Mouse (Mus musculus) hindbrain, embryonic 12.5 days (tissue): ENCODE measurements at regions not wholly inside any gene's neighbourhood (a gene's known extent, or its start where the extent isn't known, plus 50 kb on each side); places are given as distances from the start of the nearest gene placed in this dataset.

Source experiments
- ATAC-seq: fragments of 200-750 bp; cut with Nextera tagmentation; 2 replicates; pipeline ENCODE4 v1.8.0; 2017; ENCODE audit warnings: moderate TSS enrichment; ENCODE audit not compliant: low FRiP score
- H3K27ac ChIP-seq: fragments of 300-500 bp; sonication (generic); 2 replicates; pipeline ENCODE4 v1.5.1; 2016; ENCODE audit warnings: mild to moderate bottlenecking
- H3K27me3 ChIP-seq: fragments of 300-500 bp; sonication (generic); 2 replicates; pipeline ENCODE4 v1.6.1; 2016; ENCODE audit warnings: mild to moderate bottlenecking
- H3K36me3 ChIP-seq: fragments of 300-500 bp; sonication (generic); 2 replicates; pipeline ENCODE4 v1.6.1; 2016; ENCODE audit warnings: mild to moderate bottlenecking
- H3K4me1 ChIP-seq: fragments of 300-500 bp; sonication (generic); 2 replicates; pipeline ENCODE4 v1.6.1; 2016
- H3K4me2 ChIP-seq: fragments of 300-500 bp; sonication (generic); replicated peaks from 2 replicates; pipeline ENCODE4 v1.6.1; 2016; ENCODE audit warnings: mild to moderate bottlenecking
- H3K4me3 ChIP-seq: fragments of 300-500 bp; sonication (generic); 2 replicates; pipeline ENCODE4 v1.5.1; 2016; ENCODE audit warnings: mild to moderate bottlenecking
- H3K9ac ChIP-seq: fragments of 300-500 bp; sonication (generic); 2 replicates; pipeline ENCODE4 v1.6.1; 2016; ENCODE audit warnings: mild to moderate bottlenecking, moderate library complexity
- H3K9me3 ChIP-seq: fragments of 300-500 bp; sonication (generic); replicated peaks from 2 replicates; pipeline ENCODE4 v1.6.1; 2016; ENCODE audit warnings: mild to moderate bottlenecking
- WGBS: fragments of 180-500 bp; shearing (Covaris S2); methylation state at CpG from one replicate; pipeline ENCODE4 v1.1.7; 2016; 5-methylcytosine and 5-hydroxymethylcytosine counted together

DNA sequence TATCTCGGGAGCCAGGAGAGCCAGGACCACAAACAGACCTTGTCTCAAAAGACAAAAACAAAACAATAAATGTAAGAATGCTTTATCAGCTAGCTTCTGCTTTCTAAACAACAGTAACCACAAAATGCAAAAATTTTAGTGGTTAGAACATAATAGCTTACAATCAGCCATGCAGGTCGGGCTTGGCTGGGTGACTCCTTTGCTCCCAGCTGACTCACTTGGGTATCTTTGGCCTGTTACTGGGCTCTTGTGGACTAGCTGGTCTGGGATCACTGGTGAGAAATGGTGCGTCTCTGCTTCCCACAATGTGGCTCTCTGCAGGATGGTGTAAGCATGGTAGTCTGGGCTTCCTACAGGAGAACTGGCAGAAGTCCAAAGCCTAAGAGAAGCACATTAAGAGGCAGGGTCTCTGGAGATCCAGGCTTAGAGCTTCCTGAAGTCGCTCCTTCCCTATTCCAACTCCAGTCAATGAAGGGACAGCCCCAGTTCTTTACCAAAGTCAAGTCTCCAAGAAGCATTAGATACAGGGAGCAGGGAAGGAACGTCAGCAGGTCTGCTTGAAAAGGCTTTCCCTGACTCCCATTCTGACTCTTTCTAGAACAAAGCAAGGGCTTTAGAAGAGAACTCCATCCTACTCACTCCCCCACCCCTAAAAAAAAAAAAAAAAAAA is 96.0 kb upstream of the Mgme1 start:
- ATAC-seq = no peak
- no peaks in the 10 kb centered on the region for H3K27me3 ChIP-seq
- no peak overlapping the region for H3K4me2 ChIP-seq
- H3K27ac ChIP-seq = no peak overlapping the region
- no peaks in the 10 kb centered on the region for H3K36me3 ChIP-seq
- H3K9ac ChIP-seq = no peak overlapping the region
- no peaks in the 10 kb centered on the region for H3K9me3 ChIP-seq
- H3K4me1 ChIP-seq = 0 out of 2 replicates have a peak, but pooled peaks cover 3% of the 10 kb centered on the region
- WGBS = 85% methylated on average over 5 of the region's 5 CpGs
- H3K4me3 ChIP-seq = no peak overlapping the region

DNA sequence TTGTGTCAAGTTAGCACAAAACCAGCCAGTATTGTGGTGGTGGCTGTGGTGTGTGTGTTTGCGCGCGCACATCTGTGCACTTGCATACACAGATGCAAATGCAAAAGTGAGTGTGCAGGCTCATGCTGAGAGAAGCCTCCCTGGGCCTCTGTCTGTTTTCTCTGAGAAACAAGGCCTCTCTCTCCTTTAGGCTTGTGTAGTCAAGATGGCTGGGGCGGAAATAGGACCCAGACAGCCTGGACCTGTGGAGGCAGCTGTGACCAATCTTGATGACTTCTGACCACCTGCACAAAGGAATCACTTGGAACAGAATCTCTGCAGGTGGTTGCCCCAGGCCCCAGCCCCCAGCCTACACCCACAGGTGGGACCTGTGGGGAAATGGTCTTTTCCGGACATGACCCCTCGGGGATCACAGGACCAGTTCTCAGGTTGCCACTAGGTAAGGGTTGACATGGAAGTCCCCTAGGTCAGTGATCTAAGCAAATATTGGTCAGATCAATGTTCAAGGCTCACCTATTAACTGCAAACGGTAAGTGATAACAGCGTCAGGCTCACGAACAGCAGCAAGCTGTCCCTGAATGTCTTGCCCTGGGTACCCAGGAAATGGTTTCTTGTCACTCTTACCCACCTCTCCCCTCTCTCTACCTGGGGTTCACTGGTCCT is 93.8 kb upstream of the Mgme1 start:
- 91% methylated on average over 9 of the region's 9 CpGs for WGBS
- Histone ChIP-seq H3K27ac (no peak overlapping the region), H3K4me1 (0 out of 2 replicates have a peak, but pooled peaks cover 3% of the 10 kb centered on the region), H3K36me3 (no peaks in the 10 kb centered on the region), H3K27me3 (no peaks in the 10 kb centered on the region), H3K4me2 (no peak overlapping the region), H3K9me3 (no peaks in the 10 kb centered on the region), H3K9ac (no peak overlapping the region), H3K4me3 (no peak overlapping the region)
- no peak for ATAC-seq

DNA sequence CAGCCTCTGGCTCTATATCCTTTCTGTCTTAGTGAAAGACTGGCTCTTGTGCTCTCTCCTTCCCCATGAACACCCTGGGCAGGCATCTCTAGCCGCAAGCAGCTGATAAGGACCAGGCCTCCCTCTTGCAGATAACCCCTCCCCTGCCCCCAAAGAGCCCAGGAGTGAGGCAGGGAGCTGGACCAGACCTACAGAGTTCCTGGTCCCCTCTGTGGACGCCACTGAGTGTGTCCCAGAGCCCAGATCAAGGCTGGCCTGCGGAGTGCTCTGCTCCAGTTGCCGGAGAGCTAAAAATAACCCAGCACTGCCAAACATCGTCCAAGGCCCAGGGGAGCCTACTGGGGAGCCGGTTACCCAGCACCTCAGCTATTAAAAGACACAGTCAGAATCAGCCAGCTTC is 93.2 kb upstream of the Mgme1 start:
- Histone ChIP-seq H3K4me1 (0 out of 2 replicates have a peak, but pooled peaks cover 3% of the 10 kb centered on the region), H3K9ac (0 out of 2 replicates have a peak overlapping the region, but pooled peaks have one; percentile 5), H3K36me3 (no peaks in the 10 kb centered on the region), H3K27ac (no peak overlapping the region), H3K27me3 (no peaks in the 10 kb centered on the region), H3K9me3 (no peaks in the 10 kb centered on the region), H3K4me3 (no peak overlapping the region), H3K4me2 (no peak overlapping the region)
- ATAC-seq = no peak
- WGBS = 46% methylated on average over 6 of the region's 6 CpGs

DNA sequence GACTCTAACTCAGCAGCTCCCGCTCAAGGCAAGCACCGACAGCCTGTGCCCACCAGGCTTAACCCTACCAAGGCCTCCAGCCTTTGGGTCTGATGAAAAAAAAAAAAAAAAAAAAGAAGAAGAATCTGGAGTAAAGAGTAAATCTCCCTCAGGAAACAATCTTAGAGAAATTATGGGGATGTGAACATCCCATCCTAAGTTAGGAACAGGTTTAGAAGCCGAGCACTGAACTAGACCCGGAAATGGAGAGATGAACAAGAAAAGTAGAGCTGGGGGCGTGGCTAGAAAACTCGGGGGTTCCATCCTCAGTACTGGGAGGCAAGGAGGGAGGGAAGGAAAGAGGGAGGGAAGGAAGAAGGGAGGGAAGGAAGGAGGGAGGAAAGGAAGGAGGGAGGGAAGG is 92.5 kb upstream of the Mgme1 start:
- H3K36me3 ChIP-seq = no peaks in the 10 kb centered on the region
- no peaks in the 10 kb centered on the region for H3K9me3 ChIP-seq
- no peak overlapping the region for H3K27ac ChIP-seq
- ATAC-seq = no peak
- WGBS = 76% methylated on average over 6 of the region's 6 CpGs
- H3K9ac ChIP-seq = no peak overlapping the region
- no peaks in the 10 kb centered on the region for H3K4me1 ChIP-seq
- H3K27me3 ChIP-seq = no peaks in the 10 kb centered on the region
- H3K4me2 ChIP-seq = no peak overlapping the region
- no peak overlapping the region for H3K4me3 ChIP-seq

DNA sequence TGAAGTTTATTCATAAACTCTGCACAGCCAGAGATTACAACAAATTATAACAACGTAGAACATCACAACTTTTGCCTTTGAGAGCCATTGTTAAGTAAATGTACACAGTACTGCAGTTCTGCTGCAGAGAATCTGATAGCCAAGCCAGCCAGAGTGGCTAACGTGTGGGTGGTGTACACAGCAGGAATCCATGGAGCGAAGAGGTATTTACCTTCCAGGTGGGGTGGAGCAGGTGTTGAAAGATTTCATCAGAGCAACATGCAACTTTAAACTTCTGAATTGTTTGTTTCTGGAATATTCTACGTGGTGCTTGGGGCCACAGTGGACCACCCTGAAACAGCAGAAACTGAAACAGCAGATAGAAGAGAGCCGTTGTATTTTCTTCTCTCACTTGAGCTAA is 88.4 kb upstream of the Mgme1 start:
- Histone ChIP-seq H3K36me3 (no peaks in the 10 kb centered on the region), H3K27me3 (no peaks in the 10 kb centered on the region), H3K27ac (no peak overlapping the region), H3K9me3 (no peaks in the 10 kb centered on the region), H3K4me3 (no peak overlapping the region), H3K4me1 (no peaks in the 10 kb centered on the region), H3K9ac (no peak overlapping the region), H3K4me2 (no peak overlapping the region)
- WGBS = 77% methylated on average over 5 of the region's 5 CpGs
- no peak for ATAC-seq

DNA sequence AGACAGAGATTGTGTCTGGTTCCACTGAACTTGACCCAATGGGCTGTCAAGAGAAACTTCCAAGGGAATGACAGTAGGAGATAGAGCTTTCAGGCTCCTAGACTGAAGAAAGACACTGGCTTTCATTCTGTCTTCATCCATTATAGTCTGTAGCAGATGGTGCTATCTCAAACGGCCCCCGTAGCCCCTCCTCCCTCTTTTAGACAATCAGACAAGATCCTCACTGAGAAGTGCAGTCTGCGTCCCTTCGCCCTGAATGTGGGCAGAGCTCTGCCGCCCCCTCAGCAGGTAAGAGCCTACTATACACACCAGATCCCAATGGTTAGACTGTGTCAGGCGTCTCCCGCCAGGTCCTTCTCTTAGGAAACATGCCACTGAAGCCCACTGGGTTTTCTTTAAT is 87.9 kb upstream of the Mgme1 start:
- Histone ChIP-seq H3K4me1 (no peaks in the 10 kb centered on the region), H3K4me3 (no peak overlapping the region), H3K9me3 (no peaks in the 10 kb centered on the region), H3K27ac (no peak overlapping the region), H3K4me2 (no peak overlapping the region), H3K36me3 (no peaks in the 10 kb centered on the region), H3K27me3 (no peaks in the 10 kb centered on the region), H3K9ac (no peak overlapping the region)
- 63% methylated on average over 7 of the region's 7 CpGs for WGBS
- 0 out of 2 replicates have a peak, but pooled peaks have one; percentile 29 for ATAC-seq

DNA sequence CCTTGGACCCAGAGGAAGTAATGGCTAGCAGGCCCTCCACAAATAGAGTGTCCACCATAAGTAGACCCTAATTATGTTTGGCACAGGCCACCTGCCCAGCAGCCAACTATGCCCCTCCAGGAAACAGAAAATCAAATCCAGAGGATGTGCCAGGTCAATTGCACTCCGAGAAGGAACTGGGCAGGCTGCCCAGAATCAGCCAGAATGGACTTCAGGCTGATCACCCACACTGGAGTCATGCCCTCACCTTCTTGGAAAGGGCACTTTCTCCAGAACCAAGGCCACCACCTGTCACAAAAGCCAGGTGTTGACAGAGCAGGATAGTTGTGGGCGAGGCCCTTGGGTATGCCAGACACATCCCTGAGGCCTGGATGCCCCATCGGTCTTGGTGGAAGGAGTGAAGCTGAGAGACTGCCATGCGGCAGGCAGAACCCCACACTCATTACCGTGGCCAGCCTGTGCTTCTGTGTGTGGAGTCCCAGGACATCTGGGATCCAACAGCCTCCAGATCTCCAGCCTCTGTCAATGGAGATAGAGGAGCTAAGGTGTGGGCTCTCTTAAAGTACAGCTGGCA is 87.0 kb upstream of the Mgme1 start:
- no peaks in the 10 kb centered on the region for H3K27me3 ChIP-seq
- no peaks in the 10 kb centered on the region for H3K36me3 ChIP-seq
- H3K9ac ChIP-seq = no peak overlapping the region
- no peaks in the 10 kb centered on the region for H3K4me1 ChIP-seq
- H3K27ac ChIP-seq = no peak overlapping the region
- ATAC-seq = no peak
- H3K4me2 ChIP-seq = no peak overlapping the region
- no peak overlapping the region for H3K4me3 ChIP-seq
- WGBS = 80% methylated on average over 5 of the region's 5 CpGs
- no peaks in the 10 kb centered on the region for H3K9me3 ChIP-seq

DNA sequence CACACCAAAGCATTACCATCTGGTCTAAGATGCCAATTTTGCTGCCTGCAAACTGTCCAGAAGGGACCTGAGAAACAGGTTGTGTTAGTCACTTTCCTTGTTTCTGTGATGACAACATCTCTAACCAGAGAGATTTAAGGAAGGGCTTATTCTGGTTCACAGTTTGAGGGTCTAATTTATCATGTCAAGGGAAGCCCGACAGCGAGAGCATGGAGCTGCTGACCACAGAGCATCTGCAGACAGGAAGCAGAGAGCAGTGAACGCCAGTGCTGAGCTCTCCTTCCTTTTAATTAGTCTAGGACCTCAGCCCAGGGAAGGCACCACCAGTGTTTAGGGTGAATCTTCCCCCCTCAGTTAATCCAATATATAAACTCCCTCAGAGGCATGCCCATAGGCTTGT is 85.3 kb upstream of the Mgme1 start:
- Histone ChIP-seq H3K4me3 (no peak overlapping the region), H3K36me3 (no peaks in the 10 kb centered on the region), H3K9me3 (no peaks in the 10 kb centered on the region), H3K4me2 (no peak overlapping the region), H3K27ac (no peak overlapping the region), H3K4me1 (0 out of 2 replicates have a peak, but pooled peaks cover 2% of the 10 kb centered on the region), H3K27me3 (no peaks in the 10 kb centered on the region; the same call in 1 of the 2 replicates), H3K9ac (no peak overlapping the region)
- WGBS = 88% methylated on average over 3 of the region's 3 CpGs
- no peak for ATAC-seq

DNA sequence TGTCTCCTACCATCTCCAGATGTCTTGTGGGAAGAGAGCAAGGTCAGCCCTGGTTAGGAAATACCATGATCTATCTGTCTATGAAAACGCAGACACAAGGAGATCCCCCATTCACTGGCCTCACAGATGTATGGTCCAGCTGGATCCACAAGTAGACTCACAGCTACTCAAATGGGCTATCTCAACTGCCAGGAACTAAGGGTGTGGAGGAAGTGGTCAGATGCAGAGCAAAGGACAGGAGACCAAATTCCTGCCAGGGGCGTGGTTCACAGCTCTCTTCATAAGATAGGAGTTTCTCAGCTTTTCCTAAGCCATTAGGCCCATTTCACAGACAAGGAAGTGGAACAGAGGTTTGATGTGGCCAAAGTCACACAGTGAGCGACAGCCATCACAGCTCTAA is 84.0 kb upstream of the Mgme1 start:
- H3K4me1 ChIP-seq = 0 out of 2 replicates have a peak, but pooled peaks cover 2% of the 10 kb centered on the region
- no peak overlapping the region for H3K4me3 ChIP-seq
- no peak overlapping the region for H3K4me2 ChIP-seq
- no peaks in the 10 kb centered on the region for H3K9me3 ChIP-seq
- H3K27me3 ChIP-seq = no peaks in the 10 kb centered on the region; the same call in 1 of the 2 replicates
- 94% methylated on average over 3 of the region's 3 CpGs for WGBS
- H3K9ac ChIP-seq = no peak overlapping the region
- no peak for ATAC-seq
- no peaks in the 10 kb centered on the region for H3K36me3 ChIP-seq
- H3K27ac ChIP-seq = no peak overlapping the region

DNA sequence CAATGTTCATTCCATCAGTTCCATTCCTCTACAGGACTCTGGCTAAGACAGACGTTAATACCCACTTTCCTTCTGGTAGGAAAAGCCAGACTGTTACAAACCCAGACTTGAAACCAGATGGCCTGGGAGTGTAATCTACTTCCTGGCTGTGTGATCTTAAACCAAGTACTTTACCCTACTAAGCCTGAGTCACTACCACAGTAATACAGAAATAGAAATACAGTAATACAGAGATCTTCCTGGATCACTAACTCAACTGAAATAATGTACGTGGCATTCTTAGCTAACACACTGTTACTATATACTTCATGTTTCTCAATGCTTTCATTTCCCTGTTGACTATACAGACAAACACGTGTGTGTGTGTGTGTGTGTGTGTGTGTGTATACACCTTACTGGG is 82.4 kb upstream of the Mgme1 start:
- H3K36me3 ChIP-seq = no peaks in the 10 kb centered on the region
- H3K4me1 ChIP-seq = 0 out of 2 replicates have a peak, but pooled peaks cover 2% of the 10 kb centered on the region
- H3K4me2 ChIP-seq = no peak overlapping the region
- no peak overlapping the region for H3K27ac ChIP-seq
- no peak overlapping the region for H3K9ac ChIP-seq
- ATAC-seq = no peak
- 76% methylated on average over 3 of the region's 3 CpGs for WGBS
- H3K4me3 ChIP-seq = no peak overlapping the region
- H3K9me3 ChIP-seq = no peaks in the 10 kb centered on the region
- H3K27me3 ChIP-seq = no peaks in the 10 kb centered on the region; the same call in 1 of the 2 replicates

DNA sequence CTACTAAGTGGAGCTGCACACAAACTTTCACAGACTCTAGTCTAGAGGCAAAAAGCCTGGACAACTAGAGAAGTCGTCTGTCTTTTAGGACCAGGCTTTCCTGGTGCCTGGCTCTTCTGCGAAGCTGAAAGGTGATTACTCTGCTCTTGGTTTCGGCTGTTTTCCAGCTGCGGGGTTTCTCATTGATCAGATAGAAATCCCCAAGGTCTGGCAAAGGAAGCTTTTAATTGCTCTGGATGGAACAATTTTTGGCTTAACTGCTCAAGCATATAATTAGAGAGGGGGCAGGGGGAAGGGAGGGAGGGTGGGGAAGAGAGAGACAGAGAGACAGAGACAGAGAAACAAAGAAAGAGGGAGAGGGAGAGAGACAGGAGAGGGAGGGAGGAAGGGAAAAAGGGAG is 82.0 kb upstream of the Mgme1 start:
- H3K9ac ChIP-seq = no peak overlapping the region
- H3K4me1 ChIP-seq = 0 out of 2 replicates have a peak, but pooled peaks cover 2% of the 10 kb centered on the region
- no peaks in the 10 kb centered on the region for H3K9me3 ChIP-seq
- no peaks in the 10 kb centered on the region; the same call in 1 of the 2 replicates for H3K27me3 ChIP-seq
- no peak overlapping the region for H3K27ac ChIP-seq
- no peak overlapping the region for H3K4me2 ChIP-seq
- ATAC-seq = no peak
- no peak overlapping the region for H3K4me3 ChIP-seq
- 36% methylated on average over 4 of the region's 4 CpGs for WGBS
- H3K36me3 ChIP-seq = no peaks in the 10 kb centered on the region

DNA sequence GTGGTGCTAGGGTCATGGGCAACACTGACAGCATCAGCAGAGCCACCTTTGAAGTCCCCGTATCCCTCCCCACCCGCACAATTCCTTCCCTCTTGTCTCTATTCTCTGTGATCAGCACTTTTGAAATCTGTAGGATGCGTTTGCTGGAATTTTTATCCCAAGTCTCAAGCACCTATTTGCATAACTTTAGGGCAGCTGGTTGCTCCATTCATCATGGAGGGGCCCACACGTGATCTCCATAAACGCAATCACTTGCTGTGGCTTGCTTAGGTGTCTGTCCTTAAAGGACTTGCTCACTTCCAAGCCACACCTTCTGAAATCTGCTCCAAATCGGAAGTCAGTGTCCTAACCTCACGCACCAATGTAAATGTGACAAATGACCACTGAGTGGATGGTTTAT is 80.7 kb upstream of the Mgme1 start:
- ATAC-seq = no peak
- Histone ChIP-seq H3K9me3 (no peaks in the 10 kb centered on the region), H3K4me2 (no peak overlapping the region), H3K4me1 (0 out of 2 replicates have a peak, but pooled peaks cover 2% of the 10 kb centered on the region), H3K4me3 (no peak overlapping the region), H3K27ac (no peak overlapping the region), H3K27me3 (no peaks in the 10 kb centered on the region; the same call in 1 of the 2 replicates), H3K9ac (no peak overlapping the region), H3K36me3 (no peaks in the 10 kb centered on the region)
- 69% methylated on average over 7 of the region's 7 CpGs for WGBS
